Mouse (Mus musculus) ZHBTc4 (cell line): ENCODE data around the gene Atp8a2.
"Not testable (repeated sequence)": the region's sequence is repeated elsewhere in the genome, so short reads cannot be mapped to it uniquely, and the experiment has no call there.

Experiments
- DNase-seq: peaks from one replicate; pipeline ENCODE4 v3.0.0-alpha.2; 2011; ENCODE audit warnings: low read depth, low spot score

Atp8a2 gene

DNA sequence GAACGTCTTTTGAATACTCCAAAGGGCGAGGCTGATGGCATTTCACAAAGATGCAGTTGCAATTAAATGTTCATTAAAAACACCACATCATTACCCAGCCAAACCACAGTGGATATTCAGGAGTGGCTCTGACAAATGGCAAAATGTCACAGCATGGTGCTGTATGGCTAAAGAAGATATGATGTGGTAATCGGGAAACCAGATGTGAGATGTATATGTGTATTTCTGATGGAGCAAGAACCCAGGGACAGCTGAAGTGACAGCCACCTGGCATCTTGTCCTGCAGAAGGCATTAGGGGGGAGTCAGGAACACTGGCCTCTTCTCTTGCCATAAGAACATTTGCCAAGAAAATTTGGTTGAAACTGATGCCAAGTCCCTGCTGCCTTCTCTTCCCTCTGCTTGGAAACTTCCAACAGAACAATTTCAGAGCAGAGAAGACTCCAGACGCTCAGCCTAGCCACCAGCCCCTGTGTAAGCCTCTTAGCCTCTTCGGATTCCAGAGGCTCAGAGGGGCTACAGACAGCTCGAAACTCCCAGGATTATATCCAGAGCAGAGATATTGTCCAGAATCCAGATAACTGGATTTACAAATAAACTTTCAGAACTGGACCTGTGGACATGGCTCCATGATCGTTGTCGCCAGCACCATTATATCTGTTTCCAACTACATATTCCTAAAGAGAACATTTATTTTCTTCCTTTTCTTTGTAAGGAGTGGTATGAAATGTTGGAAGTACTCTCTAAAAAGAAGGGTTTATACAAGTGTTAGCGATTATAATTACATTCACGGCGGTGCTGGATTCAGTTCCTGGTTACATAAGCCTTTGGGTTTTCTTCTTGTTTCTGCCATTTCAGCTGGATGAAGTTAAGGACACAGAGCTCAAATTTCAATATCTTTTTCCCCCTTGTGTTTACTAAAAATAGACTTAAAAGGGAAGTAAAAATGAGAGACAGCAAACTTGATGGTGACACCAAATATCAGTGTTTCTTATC is 413.3 kb downstream of the Atp8a2 start:
- no peak for DNase-seq

DNA sequence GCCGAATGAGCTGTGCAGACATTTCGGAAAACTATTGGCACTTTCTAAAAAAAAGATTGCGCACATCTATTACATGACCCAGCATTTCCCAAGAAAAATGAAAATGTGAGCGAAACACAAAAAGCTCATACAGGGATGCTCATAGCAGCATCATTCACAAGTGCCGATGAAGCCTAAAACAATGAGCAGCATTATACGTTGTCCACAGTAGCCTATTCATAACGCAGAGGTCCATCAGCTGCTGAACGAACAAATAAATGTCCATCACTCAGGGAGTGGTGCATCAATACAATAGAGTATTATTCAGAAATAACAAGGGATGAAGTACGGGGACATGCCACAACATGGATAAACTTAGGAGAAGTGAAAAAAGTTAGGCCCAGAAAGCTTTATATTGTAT is 416.6 kb downstream of the Atp8a2 start:
- DNase-seq = no peak

DNA sequence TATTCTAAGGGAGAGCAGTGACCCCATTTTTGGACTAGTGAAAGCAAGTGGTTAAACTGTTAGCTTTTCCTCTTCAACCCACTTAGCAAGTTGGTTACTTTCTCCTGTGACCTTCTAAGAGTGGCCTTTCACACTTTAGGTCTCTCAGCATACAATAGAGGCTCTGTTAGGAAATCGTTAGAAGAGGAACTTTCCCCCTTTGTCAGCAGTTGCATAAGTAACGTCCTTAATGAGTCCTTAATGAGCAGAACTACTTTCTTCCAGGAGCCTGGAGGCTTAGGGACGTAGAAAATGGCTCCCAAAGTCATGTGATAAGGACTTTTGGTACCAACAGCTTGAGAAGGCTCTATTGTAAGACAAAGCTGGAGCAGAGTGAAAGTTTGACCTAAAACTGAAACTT is 434.8 kb downstream of the Atp8a2 start:
- peak; percentile 0 for DNase-seq

DNA sequence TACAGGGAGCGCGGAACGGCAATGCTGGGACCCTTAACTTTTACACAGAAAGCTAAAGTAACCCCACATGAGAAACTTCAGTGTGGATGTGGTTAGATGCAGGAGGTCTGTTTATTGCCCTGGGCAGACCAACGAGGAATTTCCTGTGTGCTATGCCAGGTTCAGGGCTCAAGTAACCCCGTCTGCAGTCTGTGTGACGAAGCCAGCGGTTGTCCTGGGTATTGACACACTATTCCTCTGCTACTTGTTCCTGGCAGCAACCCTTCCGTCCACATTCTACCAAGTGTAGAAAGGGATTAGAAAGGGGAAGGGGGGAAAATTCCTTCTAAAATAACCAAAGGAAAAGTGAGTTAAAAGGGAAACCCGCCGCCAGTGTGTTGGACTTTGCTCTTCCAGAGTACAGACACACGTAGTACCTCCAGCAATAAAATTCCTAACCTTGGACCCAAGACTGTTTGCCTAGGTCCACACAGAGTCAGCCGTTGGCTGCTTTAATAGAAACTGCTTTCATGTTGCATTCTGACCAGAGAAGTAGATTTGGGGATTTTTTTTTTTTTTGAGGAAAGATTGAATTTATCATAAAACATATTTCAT is 437.0 kb downstream of the Atp8a2 start:
- DNase-seq = no peak

DNA sequence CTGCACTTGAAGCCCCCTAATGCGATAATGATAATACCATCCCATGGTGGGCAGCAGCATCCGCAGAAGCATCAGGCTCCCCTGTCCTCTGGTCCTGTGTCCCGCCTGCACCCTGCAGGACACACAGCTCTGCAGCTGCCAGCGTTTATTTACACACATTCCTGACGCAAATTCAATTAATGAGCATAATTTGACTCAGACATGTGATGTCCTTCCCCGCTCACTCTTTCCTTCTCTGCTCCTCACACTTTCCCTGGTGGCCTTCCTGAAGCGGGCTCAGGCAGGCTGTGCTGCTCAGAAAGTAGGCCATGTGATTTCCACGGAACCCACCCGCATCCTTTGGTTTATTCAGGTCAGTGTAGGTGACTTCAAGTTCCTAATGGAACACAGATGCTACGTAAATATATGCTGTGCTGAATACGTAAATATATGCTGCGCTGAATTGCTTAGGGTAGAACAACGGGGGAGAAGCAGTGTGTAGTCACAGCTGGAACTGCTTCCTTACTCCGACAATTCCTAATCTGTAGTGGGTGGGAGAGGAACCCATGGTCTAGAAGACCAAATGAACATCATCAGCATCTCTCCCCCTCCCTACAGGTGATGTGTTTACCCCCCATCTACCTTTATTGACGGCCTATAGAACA is 437.7 kb downstream of the Atp8a2 start:
- no peak for DNase-seq

DNA sequence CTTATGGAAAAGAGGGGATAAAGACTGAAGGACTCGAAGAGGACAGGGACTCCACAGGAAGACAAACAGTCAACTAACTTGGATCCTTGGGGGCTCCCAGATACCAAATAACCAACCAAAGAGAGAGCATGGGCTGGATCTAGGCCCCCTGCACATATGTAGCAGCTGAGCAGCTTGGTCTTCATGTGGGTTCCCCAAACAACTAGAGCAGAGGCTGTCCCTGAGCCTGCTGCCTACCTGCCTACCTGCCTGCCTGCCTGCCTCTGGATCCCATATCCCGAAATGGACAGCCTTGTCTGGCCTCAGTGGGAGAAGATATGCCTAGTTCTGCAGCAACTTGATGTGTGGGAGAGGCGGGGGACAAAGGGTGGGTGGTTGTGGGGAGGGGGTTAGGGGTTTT is 444.6 kb downstream of the Atp8a2 start:
- no peak for DNase-seq

DNA sequence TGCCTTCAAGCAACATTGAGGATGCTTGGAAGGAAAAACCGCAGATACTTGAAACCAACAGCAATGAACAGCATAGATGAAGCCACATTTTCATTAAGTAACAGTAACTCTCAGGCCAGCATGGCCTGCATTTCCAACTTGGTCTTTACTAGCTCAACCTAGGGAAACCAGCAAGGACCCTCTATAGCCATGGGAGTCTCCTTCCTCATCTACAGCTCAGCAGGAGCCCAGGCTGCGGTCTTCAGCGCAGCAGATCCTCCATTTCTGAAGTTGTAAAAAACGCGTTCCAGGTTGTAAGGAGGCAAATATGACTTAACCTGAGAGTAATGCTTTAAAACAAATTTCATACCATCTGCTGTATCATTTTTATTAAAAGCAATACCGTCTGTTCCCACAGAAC is 447.0 kb downstream of the Atp8a2 start:
- no peak for DNase-seq

DNA sequence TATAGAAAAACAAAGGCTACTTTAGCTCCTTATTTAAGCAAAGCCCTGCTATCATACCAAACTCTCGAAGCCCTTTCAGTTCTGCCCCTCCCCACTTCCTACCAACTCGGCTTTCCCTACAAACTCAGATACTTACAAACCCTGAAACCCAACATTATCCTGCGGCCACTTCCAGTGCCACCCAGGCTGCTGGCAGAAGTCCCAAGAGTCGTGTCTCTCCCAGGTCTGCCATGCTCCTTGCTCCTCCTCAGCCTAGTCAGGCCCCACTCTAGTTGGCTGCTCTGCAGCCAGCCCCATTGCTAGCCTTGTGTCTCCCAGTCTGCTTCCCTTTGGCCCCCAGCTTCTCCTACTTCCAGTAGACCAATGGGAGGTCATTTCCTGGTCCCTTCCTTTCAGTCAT is 451.3 kb downstream of the Atp8a2 start:
- no peak for DNase-seq

DNA sequence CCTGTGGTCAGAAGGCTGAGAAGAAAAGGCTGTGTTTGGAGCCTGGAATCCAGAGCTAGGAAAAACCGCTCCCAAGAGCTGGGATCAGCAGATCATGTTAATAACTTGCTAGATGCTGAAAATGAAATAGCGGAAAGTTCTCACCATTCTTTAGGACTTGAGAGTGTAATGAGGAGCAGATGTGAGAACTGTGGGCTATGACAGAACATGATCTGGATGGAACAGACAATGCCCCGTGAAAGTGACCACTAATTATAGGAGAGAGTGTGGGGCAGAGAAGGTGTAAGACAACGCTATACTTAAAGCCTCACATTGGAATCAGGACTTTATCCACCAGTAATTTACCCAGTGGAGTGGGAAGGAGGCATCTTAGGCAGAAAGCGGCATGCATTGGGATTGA is 455.2 kb downstream of the Atp8a2 start:
- DNase-seq = no peak

DNA sequence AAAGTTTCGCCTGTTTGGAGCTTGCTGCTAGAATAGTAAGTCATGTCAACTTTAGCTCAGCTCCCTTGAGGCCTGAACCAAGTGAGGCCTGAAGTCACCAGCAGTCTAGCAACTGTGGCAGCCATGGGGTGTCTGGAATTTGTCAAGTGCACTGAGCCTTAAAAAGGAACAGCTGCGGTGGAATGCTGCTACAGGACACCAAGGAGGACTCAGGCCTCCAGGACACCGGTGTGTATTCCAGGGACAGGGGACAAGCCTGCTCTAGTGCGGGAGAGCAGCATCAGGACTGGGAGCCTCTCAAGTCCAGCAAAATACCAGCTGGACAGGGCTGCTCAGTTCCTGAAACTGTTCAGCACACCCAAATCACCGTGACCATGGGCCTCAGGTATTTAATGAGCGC is 457.5 kb downstream of the Atp8a2 start:
- no peak for DNase-seq

DNA sequence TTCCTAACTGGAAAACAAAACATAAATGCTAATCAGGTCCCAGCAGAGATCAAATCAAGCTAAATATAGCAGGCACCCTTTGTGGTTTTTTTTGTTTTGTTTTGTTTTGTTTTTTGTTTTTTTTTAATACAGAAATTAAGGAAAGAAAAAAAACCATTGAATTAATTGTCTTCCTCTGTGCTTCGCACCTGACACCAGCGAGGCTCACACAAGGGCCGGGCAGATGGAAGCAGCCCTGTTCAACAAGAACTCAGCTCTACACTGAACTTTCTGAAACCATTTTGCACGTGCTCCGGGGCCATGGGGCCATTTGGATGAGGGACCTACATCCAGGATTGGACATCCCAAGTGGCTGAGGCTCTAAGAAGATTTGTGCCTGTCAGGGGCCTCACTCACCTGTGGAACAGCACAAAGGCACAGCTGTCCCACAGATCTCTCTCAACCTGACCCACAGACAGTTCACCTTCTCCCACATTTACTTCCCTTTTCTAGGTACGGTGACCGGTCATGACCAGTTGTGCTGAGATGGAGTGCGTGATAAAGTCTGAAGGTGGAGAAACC is 459.2 kb downstream of the Atp8a2 start:
- DNase-seq = no peak

DNA sequence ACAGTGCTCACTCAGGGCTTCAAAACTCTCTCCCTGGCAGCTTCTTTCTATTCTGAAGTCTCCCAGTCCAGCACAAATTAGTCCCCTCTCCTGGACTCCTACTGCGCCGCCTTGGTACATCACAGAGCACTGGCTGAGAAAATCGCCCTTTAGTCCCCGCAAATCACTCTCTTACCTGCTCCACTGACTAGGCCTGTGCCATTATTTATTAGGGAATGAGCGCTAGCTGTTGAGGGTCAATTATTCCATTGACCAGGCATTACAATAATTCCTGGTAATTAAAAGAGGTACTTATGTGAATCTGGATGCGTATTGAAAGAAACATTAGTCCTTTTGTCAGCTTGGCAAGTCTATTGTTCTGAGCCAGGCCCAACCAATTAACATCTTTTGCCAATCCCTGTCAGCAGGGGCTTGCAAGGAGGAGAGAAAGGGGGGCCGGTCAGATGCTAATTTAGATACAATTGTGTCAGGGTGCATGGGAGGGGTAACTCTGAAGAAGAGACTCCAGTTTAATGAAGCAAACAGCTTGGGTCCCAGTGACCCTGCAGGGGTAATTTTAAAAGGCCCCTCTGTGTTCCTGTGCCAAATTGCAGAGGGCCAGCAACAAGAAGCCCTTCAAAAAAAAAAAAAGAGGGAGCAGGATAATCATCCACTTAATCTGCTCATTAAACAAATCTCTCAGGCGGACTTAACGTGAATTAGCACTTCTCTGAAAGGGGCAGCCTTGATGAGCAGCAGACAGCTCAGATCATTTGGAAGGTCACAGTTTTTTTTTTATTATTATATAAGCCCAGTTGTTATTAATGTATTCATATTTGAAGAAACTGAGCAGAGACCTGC is 459.9 kb downstream of the Atp8a2 start:
- DNase-seq = peak; percentile 36

DNA sequence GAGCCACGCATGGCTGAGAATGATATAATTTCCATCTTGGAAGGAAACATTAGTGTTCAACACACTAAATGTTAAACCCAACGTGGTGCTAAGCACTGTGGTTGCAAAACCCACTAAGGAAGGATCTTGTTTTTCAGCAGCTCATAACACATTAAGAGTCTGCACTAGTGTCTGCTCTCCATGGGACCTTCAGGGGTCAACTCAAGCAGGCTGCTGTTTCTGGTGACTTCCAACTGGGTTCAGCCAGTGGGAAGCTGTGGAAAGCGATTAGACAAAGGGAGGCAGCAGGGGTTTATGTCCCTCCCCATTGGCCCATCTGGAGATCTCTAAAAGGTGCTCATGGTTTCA is 467.0 kb downstream of the Atp8a2 start:
- peak; percentile 2 for DNase-seq

DNA sequence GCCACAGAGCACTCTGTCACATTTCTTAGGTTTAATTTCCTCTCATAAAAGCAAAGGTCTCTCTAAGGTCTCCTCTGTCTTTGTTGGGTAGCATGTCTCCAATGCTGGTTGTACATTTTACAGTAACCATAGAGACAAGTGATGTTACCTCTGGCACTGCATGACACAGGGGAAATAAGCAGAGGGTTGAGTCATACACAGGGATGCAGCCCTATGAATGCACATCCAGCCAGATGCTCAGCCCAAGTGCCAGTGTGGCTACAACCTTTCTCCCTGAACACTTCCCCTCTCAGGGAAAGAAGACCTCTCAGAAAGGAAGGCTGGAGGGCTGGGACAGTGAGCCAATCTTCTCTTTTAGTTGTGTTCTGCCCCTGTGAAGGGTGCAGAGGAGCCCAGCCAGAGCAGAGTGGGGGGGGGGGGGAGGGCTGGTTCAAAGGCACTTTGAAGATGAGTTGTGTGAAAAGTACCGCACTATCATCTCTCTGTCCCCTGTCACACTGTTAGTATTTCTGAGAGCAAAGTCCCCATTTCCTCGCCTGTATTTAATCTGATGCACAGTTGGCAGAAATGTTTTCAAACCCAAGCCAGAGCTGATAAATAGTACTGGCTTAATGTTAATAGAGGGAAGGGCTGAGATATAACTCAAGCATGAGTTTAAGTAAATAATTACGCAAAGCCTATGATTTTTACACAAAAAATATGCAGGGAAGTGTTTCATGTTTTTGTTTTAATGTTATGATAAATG is 467.5 kb downstream of the Atp8a2 start:
- no peak for DNase-seq

DNA sequence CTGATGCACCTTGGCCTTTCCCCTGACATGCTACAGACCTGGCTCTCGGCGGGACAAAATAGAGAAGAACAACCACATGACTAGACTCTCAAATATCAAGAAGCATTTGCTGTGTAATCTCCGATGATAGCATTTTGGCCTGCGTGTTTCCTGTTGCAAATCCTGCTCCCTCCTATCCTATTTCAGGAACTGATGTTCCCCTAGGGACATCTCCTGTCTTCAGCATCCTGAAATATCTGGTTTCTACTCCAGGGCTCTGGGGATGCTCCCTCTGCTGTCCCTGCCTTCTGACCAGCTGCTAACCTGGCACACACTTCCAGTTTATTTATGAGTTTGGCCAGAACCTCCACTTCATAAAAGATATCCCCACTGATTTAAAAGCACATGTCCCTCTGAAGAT is 470.0 kb downstream of the Atp8a2 start:
- no peak for DNase-seq

DNA sequence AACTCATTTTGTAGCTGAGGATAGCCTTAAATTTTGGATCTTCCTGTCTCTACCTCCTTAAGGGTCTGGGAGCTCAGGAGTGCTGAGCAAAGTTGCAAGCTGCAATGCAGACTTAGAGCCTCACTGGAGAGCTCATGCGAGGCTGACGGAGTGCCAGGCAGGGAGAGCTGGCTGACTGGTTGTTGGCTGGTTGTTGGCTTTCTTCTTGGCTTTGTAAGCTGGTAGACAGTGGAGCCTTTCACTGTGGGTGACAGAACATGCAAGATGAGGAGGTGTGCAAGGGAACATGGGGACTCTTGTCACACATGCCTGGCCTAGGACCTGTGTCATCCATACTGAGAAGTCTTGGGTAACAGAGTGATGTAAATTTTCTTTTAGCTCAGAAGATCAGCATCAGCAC is 473.8 kb downstream of the Atp8a2 start:
- DNase-seq = no peak

DNA sequence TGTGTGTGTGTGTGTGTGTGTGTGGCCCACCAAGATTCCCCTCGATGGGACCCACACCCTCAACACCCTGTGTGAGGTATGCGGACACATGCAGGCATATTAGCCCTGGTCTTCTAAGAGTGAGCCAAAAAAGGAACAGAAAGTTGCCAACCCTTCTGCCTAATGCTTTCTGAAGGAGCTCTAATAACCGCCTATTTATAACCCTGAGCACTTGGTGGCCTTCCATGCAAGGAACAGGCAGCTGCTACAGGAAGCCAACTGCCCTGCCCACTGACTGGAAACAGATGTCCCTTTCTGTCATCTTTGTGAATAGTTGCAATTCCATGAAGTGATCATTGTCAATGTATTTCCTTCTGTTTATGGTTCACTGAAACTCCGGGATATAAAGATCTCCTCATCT is 475.0 kb downstream of the Atp8a2 start:
- no peak for DNase-seq

DNA sequence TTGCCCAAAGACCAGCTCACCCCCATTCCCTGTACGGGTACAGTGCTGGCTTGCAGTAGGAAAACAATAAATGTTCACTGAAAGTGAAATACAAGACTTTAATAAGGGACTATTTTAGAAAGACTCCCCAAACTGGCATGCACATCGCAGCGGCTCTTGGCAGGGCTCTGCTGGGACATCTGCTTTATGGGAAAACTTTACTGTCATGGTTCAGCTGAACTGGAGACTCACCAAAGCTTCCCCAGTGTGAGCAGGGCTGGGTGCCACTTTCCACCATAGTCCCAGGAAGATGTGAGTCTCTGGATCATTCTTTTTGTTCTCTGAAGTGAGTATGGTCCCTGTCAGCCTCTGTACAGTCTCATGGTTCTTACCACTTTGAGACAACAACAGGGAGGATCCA is 475.6 kb downstream of the Atp8a2 start:
- no peak for DNase-seq

DNA sequence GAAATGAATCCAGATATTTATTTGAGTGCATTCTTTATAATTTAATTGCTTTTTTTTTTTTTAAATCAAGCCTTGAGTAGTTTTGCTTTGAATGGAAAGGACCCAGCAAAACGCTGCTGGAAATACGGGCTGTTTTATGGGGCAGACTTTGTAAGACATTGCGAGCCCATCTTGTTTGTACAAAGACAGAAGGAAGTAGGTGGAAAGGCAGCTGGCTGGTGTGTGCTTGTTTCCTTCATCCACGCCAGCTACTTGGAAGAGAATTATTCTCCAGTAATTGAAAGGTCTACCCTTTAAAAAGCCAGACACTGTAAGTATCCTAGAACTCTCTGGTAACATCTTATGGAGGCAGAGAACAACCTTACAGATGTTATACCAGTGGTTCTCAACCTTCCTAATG is 476.6 kb downstream of the Atp8a2 start:
- no peak for DNase-seq

DNA sequence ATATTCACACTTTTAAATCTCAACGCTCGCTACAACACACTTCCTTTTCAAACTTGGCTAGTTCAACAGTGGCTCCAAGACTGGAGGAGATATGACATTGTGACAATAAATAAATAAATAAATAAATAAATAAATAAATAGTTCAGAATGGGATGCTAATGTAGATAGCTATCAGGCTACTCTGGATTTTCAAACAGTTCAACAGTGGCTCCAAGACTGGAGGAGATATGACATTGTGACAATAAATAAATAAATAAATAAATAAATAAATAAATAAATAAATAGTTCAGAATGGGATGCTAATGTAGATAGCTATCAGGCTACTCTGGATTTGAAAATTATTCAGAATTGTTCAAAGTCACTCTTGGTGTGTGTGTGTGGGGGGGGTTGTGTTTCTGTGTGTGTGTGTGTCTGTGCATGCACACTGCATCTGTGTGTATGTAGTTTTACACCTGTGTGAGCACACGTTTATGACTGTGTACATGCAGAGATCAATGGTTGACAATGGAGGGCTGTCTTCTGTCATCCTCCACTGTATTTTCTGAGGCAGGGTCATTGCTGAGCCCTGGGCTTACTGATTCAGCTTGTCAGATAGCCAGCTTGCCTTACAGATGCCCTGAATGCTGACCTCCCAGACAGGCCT is 480.4 kb downstream of the Atp8a2 start:
- not testable (repeated sequence) for DNase-seq
